Mouse (Mus musculus) spleen, postnatal 10 days (tissue): Measurements from ENCODE around the gene Plpp3.

Experiments used
- DNase-seq, 2 experiments: peaks; one replicate each; pipeline ENCODE4 v3.0.0; 2021 to 2022; ENCODE audit warnings: low spot score in 2 of 2

The Plpp3 gene

GRCm38 (mm10) chr4:105158651-105159530, 1.7 kb downstream of the Plpp3 start:
- DNase-seq: peak in 1 of 2 experiments; percentile 27

- DNase-seq: no peak
Observed at GRCm38 (mm10) chr4:105159531-105159870, 2.4 kb downstream of the Plpp3 start.

GRCm38 (mm10) chr4:105160470-105160869, 3.3 kb downstream of the Plpp3 start:
- no peak for DNase-seq

- no peak for DNase-seq
Observed at GRCm38 (mm10) chr4:105162014-105162413, 4.9 kb downstream of the Plpp3 start.

GRCm38 (mm10) chr4:105162676-105163075, 5.5 kb downstream of the Plpp3 start:
- DNase-seq: no peak

- DNase-seq: no peak
Observed at GRCm38 (mm10) chr4:105163981-105164411, 6.8 kb downstream of the Plpp3 start.

GRCm38 (mm10) chr4:105164952-105165351, 7.8 kb downstream of the Plpp3 start:
- DNase-seq: no peak

GRCm38 (mm10) chr4:105169093-105169571, 12.0 kb downstream of the Plpp3 start:
- DNase-seq: no peak

- no peak for DNase-seq
Observed at GRCm38 (mm10) chr4:105169826-105170810, 13.0 kb downstream of the Plpp3 start.

GRCm38 (mm10) chr4:105170811-105171401, 13.8 kb downstream of the Plpp3 start:
- no peak for DNase-seq

- no peak for DNase-seq
Observed at GRCm38 (mm10) chr4:105171432-105171831, 14.3 kb downstream of the Plpp3 start.

- no peak for DNase-seq
Observed at GRCm38 (mm10) chr4:105174778-105175177, 17.6 kb downstream of the Plpp3 start.

GRCm38 (mm10) chr4:105175255-105176035, 18.3 kb downstream of the Plpp3 start:
- no peak for DNase-seq

GRCm38 (mm10) chr4:105181014-105181658, 24.0 kb downstream of the Plpp3 start:
- DNase-seq: no peak

GRCm38 (mm10) chr4:105181659-105182167, 24.6 kb downstream of the Plpp3 start:
- no peak for DNase-seq

- DNase-seq: no peak
Observed at GRCm38 (mm10) chr4:105182249-105182648, 25.1 kb downstream of the Plpp3 start.

- DNase-seq: no peak
Observed at GRCm38 (mm10) chr4:105184490-105184889, 27.3 kb downstream of the Plpp3 start.

- DNase-seq: no peak
Observed at GRCm38 (mm10) chr4:105184924-105185323, 27.8 kb downstream of the Plpp3 start.

GRCm38 (mm10) chr4:105186654-105187053, 29.5 kb downstream of the Plpp3 start:
- DNase-seq: no peak

GRCm38 (mm10) chr4:105187873-105188272, 30.7 kb downstream of the Plpp3 start:
- DNase-seq: no peak
